Mouse (Mus musculus) hindbrain, embryonic 11.5 days (tissue): ENCODE results near the gene Tmsb15b2. TPM values are rescaled to one million over a fixed set of nuclear protein-coding genes. Genes with fewer than 3 reads are reported as not detected.
"Not testable (repeated sequence)": the region's sequence is repeated elsewhere in the genome, so short reads cannot be mapped to it uniquely, and the experiment has no call there.

Experiments used
- ATAC-seq: fragments of 200-750 bp; cut with Nextera tagmentation; 2 replicates; pipeline ENCODE4 v1.8.0; 2017; ENCODE audit warnings: mild to moderate bottlenecking, moderate TSS enrichment, moderate library complexity; ENCODE audit not compliant: low FRiP score
- DNase-seq: peaks from one replicate; pipeline ENCODE4 v3.0.0-alpha.2; 2015; ENCODE audit warnings: low spot score
- H3K27ac ChIP-seq: fragments of 300-500 bp; sonication (generic); 2 replicates; pipeline ENCODE4 v1.5.1; 2014; ENCODE audit warnings: mild to moderate bottlenecking, low read depth, low read length
- H3K27me3 ChIP-seq: fragments of 300-500 bp; sonication (generic); 2 replicates; pipeline ENCODE4 v1.6.1; 2014; ENCODE audit warnings: mild to moderate bottlenecking, low read length, moderate library complexity, mixed read lengths; ENCODE audit not compliant: control insufficient read depth, insufficient read depth
- H3K36me3 ChIP-seq: fragments of 300-500 bp; sonication (generic); 2 replicates; pipeline ENCODE4 v1.6.1; 2014; ENCODE audit warnings: mild to moderate bottlenecking, low read length, moderate library complexity, mixed read lengths; ENCODE audit not compliant: control insufficient read depth, insufficient read depth
- H3K4me1 ChIP-seq: fragments of 300-500 bp; sonication (generic); replicated peaks from 2 replicates; pipeline ENCODE4 v1.6.1; 2014; ENCODE audit warnings: low read length, mixed read lengths; ENCODE audit not compliant: control insufficient read depth, insufficient read depth
- H3K4me2 ChIP-seq: fragments of 300-500 bp; sonication (generic); replicated peaks from 2 replicates; pipeline ENCODE4 v1.6.1; 2014; ENCODE audit warnings: mild to moderate bottlenecking, low read depth, low read length
- H3K4me3 ChIP-seq: fragments of 300-500 bp; sonication (generic); 2 replicates; pipeline ENCODE4 v1.5.1; 2014; ENCODE audit warnings: low read depth, low read length
- H3K9ac ChIP-seq: fragments of 300-500 bp; sonication (generic); 2 replicates; pipeline ENCODE4 v1.6.1; 2014; ENCODE audit warnings: low read depth, low read length
- H3K9me3 ChIP-seq: fragments of 300-500 bp; sonication (generic); 2 replicates; pipeline ENCODE4 v1.6.1; 2016; ENCODE audit warnings: low read length; ENCODE audit not compliant: control insufficient read depth
- WGBS: fragments of 180-500 bp; shearing (Covaris S2); extraction: QIAGEN DNeasy Blood & Tissue Kit; methylation state at CpG from one replicate; pipeline ENCODE4 v1.1.7; 2014; 5-methylcytosine and 5-hydroxymethylcytosine counted together
- polyA plus RNA-seq: library from polyadenylated mRNA; unstranded; fragments of >200 nt; fragmentation: Nextera tagmentation; extraction: Ambion mirVana; gene quantifications from 2 replicates; pipeline ENCODE4 v1.2.1, GENCODE M21; 2014

Gene Tmsb15b2
- polyA plus RNA-seq, result 68.8 and 68.9 TPM in 2 replicates

DNA sequence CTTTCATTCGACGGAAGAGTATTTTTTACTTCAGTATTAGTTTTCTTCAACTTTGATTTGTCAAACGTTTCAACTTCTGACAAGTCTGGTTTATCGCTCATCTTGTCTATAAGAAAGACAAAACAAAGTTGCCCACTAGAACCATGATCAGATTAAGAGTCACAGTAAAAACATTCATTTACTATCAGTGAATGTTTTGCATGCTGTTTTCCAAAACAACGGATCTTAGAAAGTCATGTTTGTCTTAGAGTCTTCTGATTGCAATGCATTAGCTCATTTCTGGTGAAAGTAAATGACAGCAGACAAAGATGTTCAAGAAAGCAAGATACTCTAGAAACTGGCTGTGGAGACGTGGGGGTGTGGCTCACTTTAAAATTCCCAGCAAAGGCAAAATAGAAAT, at the start of gene Tmsb15b2:
Gene Tmsb15b2 (minus strand): TSS at position 101 of the 400 bp plus-strand sequence.
- H3K4me1 ChIP-seq, H3K9ac ChIP-seq, DNase-seq, ATAC-seq, H3K27me3 ChIP-seq, H3K9me3 ChIP-seq, H3K36me3 ChIP-seq, H3K27ac ChIP-seq: not testable (repeated sequence)
- peak within 1 kb of the TSS; percentile 35 for H3K4me3 ChIP-seq
- 86% methylated on average over 6 of the region's 6 CpGs for WGBS
- peak within 1 kb of the TSS; percentile 49 for H3K4me2 ChIP-seq

- no peak overlapping the region for H3K4me3 ChIP-seq
- H3K36me3 ChIP-seq, result no peaks in the 10 kb centered on the region
- no peak overlapping the region for H3K4me2 ChIP-seq
- H3K27ac ChIP-seq, result no peak overlapping the region
- H3K4me1 ChIP-seq, result no peaks in the 10 kb centered on the region
- DNase-seq, result peak; percentile 77
- no peaks in the 10 kb centered on the region for H3K9me3 ChIP-seq
- H3K9ac ChIP-seq, result no peak overlapping the region
- H3K27me3 ChIP-seq, result no peaks in the 10 kb centered on the region
- WGBS, result 28% methylated on average over 1 of the region's 1 CpGs
- ATAC-seq, result no peak
Observed at GRCm38 (mm10) chrX:137019310-137019709, 44.0 kb upstream of the Tmsb15b2 start.

DNA sequence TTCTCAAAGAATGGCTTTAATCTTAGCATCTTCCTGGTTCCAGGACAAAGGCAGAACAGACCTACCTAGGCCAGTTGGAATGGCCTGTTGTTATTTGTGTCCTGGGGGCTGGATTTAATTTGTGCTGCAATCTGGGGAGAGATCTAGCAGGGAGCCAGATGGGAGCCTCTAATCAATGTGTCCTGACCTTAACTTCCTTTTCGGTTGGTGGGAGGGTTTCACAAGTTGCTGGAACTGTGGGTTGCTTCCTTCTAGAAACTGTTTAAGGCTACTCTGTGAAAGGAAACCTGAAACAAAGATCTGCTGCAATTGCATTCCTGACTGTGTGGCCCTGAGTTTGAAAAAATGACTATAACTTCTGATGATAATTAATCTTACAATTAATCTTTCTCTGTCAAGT, 42.4 kb upstream of the Tmsb15b2 start:
- ATAC-seq (no peak), DNase-seq (no peak)
- Histone ChIP-seq H3K9me3 (no peaks in the 10 kb centered on the region), H3K4me3 (no peak overlapping the region), H3K27me3 (no peaks in the 10 kb centered on the region), H3K4me1 (no peaks in the 10 kb centered on the region), H3K36me3 (no peaks in the 10 kb centered on the region), H3K27ac (no peak overlapping the region), H3K4me2 (no peak overlapping the region), H3K9ac (no peak overlapping the region)
- 70% methylated on average over 1 of the region's 1 CpGs for WGBS

DNA sequence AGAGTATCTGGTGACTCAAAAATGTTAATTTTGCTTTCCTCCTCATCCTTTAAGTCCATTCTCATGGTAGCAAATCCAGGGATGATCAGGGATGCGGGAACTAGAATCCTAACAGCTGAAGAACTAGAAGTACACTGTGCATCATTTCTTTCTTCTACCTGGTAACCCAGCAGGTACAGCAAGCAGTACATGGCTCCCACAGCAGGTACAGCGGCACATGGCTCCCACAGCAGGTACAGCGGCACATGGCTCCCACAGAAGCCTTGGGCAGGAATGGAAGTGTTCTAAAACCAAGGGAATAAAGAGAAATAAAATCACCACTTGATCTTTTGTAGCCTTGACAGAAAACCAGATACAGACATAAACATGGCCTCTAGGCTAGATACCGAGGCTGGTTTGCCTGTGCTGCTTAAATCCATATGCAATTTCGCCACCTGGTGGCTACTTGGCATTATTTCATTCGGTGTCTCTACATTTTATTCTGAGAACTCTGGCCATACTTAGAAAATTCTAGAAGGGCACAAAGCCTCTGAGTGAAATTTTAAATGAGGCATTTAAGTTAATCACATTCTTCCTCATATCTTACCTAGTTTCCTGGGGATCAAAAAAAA, 39.9 kb upstream of the Tmsb15b2 start:
- H3K27me3 ChIP-seq, result no peaks in the 10 kb centered on the region
- no peak overlapping the region for H3K4me2 ChIP-seq
- no peaks in the 10 kb centered on the region for H3K4me1 ChIP-seq
- DNase-seq (peak; percentile 71), ATAC-seq (peak; percentile 43; the same call in 1 of the 2 replicates)
- no peaks in the 10 kb centered on the region for H3K36me3 ChIP-seq
- no peak overlapping the region for H3K4me3 ChIP-seq
- 53% methylated on average over 6 of the region's 6 CpGs for WGBS
- H3K9ac ChIP-seq, result no peak overlapping the region
- H3K27ac ChIP-seq, result no peak overlapping the region
- no peaks in the 10 kb centered on the region for H3K9me3 ChIP-seq

- Histone ChIP-seq H3K27me3 (no peaks in the 10 kb centered on the region), H3K4me3 (no peak overlapping the region), H3K27ac (no peak overlapping the region), H3K4me1 (no peaks in the 10 kb centered on the region), H3K9me3 (no peaks in the 10 kb centered on the region), H3K9ac (no peak overlapping the region), H3K4me2 (no peak overlapping the region), H3K36me3 (no peaks in the 10 kb centered on the region)
- DNase-seq (no peak), ATAC-seq (no peak)
- 86% methylated on average over 2 of the region's 2 CpGs for WGBS
Observed at GRCm38 (mm10) chrX:136996256-136996655, 21.0 kb upstream of the Tmsb15b2 start.

DNA sequence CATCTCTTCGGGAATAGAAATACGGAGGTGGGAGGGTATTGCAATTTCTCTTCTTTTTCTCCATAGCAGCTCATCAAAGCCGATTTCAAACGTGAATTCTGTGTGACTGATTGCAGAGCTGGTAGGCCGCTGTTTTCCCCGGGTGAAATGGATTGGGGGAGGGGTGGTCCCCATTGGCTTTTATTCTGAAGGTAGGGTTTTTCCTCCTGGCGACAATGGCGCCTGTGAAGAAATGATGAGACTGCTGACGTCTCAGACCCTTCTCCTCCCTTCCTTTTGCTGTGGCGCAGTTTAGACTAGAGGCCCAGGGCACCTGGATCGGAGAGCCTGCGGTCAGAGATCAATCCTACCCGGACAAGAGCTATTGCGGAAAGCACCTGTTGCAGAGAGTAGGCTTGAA, 18.3 kb upstream of the Tmsb15b2 start:
- Histone ChIP-seq H3K9me3 (no peaks in the 10 kb centered on the region), H3K4me1 (no peaks in the 10 kb centered on the region), H3K27ac (peak overlapping the region; percentile 62), H3K36me3 (no peaks in the 10 kb centered on the region), H3K9ac (peak overlapping the region; percentile 35), H3K4me3 (peak overlapping the region; percentile 39), H3K4me2 (peak overlapping the region; percentile 42), H3K27me3 (no peaks in the 10 kb centered on the region)
- ATAC-seq (peak; percentile 34), DNase-seq (peak; percentile 46)
- WGBS, result 26% methylated on average over 14 of the region's 14 CpGs

DNA sequence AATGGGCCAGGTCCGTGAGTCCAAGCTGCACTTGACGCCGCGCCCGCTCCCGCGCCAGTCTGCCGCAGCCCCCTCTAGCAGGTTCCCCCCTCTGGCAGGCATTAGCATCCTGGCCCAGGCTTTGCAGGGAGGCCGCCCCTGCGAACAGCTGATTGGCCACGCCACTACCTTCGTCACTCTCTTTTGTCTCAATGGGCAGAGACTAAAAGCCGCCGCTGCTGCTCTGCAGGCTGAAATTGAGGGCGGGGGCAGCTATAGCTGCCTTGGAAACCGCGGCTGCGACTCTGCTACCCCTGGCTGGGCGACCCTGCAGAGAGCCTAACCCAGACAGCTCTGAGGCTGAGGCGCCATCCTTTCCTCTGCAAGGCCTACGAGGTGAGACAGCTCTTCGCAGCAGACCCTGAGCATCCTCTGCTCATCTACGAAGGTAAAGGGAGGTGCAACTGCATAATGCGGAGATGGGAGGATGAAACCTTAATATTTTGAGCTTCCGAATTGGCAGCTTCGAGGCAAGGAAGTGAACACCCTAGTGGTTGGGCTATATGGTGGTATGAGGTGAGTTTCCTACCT, 17.8 kb upstream of the Tmsb15b2 start, which contains the start of gene Zcchc18:
Gene Zcchc18 (plus strand): TSS at position 178 of the 570 bp plus-strand sequence.
- Histone ChIP-seq H3K27me3 (no peaks in the 10 kb centered on the region), H3K4me3 (peak within 1 kb of the TSS; percentile 39), H3K9ac (peak within 1 kb of the TSS; percentile 42), H3K27ac (peak within 1 kb of the TSS; percentile 62), H3K9me3 (no peaks in the 10 kb centered on the region), H3K4me1 (no peaks in the 10 kb centered on the region), H3K36me3 (no peaks in the 10 kb centered on the region), H3K4me2 (peak within 1 kb of the TSS; percentile 43)
- ATAC-seq (peak; percentile 98), DNase-seq (peak; percentile 79)
- 17% methylated on average over 25 of the region's 26 CpGs for WGBS

- Histone ChIP-seq H3K36me3 (no peaks in the 10 kb centered on the region), H3K9ac (peak overlapping the region; percentile 42), H3K4me1 (no peaks in the 10 kb centered on the region), H3K4me3 (peak overlapping the region; percentile 39), H3K27ac (no peak overlapping the region), H3K4me2 (peak overlapping the region; percentile 43), H3K9me3 (no peaks in the 10 kb centered on the region), H3K27me3 (no peaks in the 10 kb centered on the region)
- WGBS, result 26% methylated on average over 19 of the region's 19 CpGs
- DNase-seq, result no peak
- peak; percentile 73 for ATAC-seq
Observed at GRCm38 (mm10) chrX:136992191-136992965, 17.1 kb upstream of the Tmsb15b2 start.
